Mouse (Mus musculus) spleen, adult 2 months (tissue): Measurements from ENCODE around the gene Lenep. TPM values are rescaled to one million over a fixed set of nuclear protein-coding genes. Genes with fewer than 3 reads are reported as not detected.

Experiments
- DNase-seq, 2 experiments: peaks; one replicate each; pipeline versions ENCODE4 v3.0.0 to v3.0.0-alpha.2; 2012 to 2021; ENCODE audit warnings: low spot score in 2 of 2, low read depth in 1 of 2
- H3K27ac ChIP-seq: fragments of 200-500 bp; 2 replicates; pipeline ENCODE4 v1.5.1; 2012; ENCODE audit warnings: low read length, inconsistent platforms; ENCODE audit not compliant: insufficient read depth
- H3K27me3 ChIP-seq: fragments of 200-500 bp; 2 replicates; pipeline ENCODE4 v1.6.1; 2012; ENCODE audit warnings: mild to moderate bottlenecking, moderate library complexity, low read length, inconsistent platforms; ENCODE audit not compliant: control insufficient read depth, insufficient read depth
- H3K36me3 ChIP-seq: fragments of 200-500 bp; 2 replicates; pipeline ENCODE4 v1.6.1; 2012; ENCODE audit warnings: mild to moderate bottlenecking, low read length, inconsistent platforms; ENCODE audit not compliant: control insufficient read depth, insufficient read depth
- H3K4me1 ChIP-seq: fragments of 200-500 bp; 2 replicates; pipeline ENCODE4 v1.6.1; 2011; ENCODE audit warnings: inconsistent platforms; ENCODE audit not compliant: control insufficient read depth, insufficient read depth, insufficient read length
- H3K4me3 ChIP-seq: fragments of 200-500 bp; 2 replicates; pipeline ENCODE4 v1.5.1; 2011; ENCODE audit warnings: mild to moderate bottlenecking, inconsistent platforms; ENCODE audit not compliant: insufficient read depth, insufficient read length; ENCODE audit errors: extremely low read depth
- CTCF ChIP-seq: fragments of 200-500 bp; IDR thresholded peaks from 2 replicates; pipeline ENCODE4 v1.5.1; 2011; ENCODE audit warnings: mild to moderate bottlenecking, inconsistent platforms; ENCODE audit not compliant: insufficient read depth, insufficient read length, insufficient replicate concordance; ENCODE audit errors: extremely low read depth
- POLR2A ChIP-seq: fragments of 200-500 bp; IDR thresholded peaks from 2 replicates; pipeline ENCODE4 v1.6.1; 2011; ENCODE audit warnings: low read depth, low read length, inconsistent platforms
- WGBS: fragments of 180-500 bp; shearing (Covaris S2); methylation state at CpG from one replicate; pipeline ENCODE4 v1.1.7; 2018; 5-methylcytosine and 5-hydroxymethylcytosine counted together
- polyA plus RNA-seq: library from polyadenylated mRNA; depleted of rRNA; stranded (reverse); fragments of >200 nt; gene quantifications from 2 replicates; pipeline ENCODE4 v1.2.3, GENCODE M21; 2012

Gene Lenep
- polyA plus RNA-seq, 1 experiment = 1.5 TPM

DNA sequence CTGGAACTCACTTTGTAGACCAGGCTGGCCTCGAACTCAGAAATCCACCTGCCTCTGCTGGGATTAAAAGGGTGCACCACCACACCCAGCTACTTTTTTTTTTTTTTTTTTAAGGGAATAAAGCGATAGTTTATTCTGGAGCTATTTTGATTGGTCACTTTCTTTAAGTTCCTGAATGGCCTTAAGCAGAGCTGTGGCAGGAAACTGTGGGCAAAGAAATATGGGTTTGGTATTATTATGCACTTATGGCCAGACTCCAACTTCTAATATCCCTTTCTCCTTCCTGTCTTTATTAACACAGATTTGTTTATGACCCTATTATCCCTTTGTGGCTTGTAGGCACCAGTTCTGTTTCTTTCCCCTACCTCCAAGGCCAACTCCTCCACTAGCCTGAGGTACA is 17.8 kb upstream of the Lenep start:
- no peak overlapping the region for H3K4me3 ChIP-seq
- 56% methylated on average over 2 of the region's 2 CpGs for WGBS
- no peak for DNase-seq
- H3K4me1 ChIP-seq = peaks cover 9% of the 10 kb centered on the region; the same call in 1 of the 2 replicates
- peaks cover 14% of the 10 kb centered on the region for H3K36me3 ChIP-seq
- TF ChIP-seq POLR2A (no peak), CTCF (no peak)
- 0 out of 2 replicates have a peak overlapping the region, but pooled peaks have one; percentile 59 for H3K27ac ChIP-seq
- no peaks in the 10 kb centered on the region for H3K27me3 ChIP-seq

DNA sequence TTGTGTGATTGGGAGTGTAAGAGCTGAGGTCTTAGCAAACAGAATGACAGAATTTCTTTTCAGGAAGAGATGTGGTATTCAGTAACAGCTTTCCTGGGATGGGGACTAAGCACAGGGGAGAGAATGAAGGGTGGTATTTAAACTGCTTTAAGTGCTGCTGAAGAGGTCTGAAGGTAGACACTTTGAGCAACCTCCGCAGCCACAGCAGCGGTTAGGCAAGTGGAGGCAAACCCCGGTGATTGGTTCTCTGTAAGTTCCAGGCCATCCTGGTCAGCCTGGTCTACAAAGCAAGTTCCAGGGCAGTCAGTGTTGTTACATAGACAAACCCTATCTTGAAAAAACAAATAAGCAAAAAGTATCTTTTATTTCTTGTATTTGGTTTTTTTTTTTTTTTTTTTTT is 17.4 kb upstream of the Lenep start:
- H3K27me3 ChIP-seq = no peaks in the 10 kb centered on the region
- H3K4me3 ChIP-seq = peak overlapping the region; percentile 74; the same call in 1 of the 2 replicates
- WGBS = 74% methylated on average over 3 of the region's 3 CpGs
- H3K4me1 ChIP-seq = peaks cover 9% of the 10 kb centered on the region; the same call in 1 of the 2 replicates
- H3K36me3 ChIP-seq = peaks cover 14% of the 10 kb centered on the region
- TF ChIP-seq CTCF (no peak), POLR2A (no peak)
- peak overlapping the region; percentile 75 for H3K27ac ChIP-seq
- no peak for DNase-seq

DNA sequence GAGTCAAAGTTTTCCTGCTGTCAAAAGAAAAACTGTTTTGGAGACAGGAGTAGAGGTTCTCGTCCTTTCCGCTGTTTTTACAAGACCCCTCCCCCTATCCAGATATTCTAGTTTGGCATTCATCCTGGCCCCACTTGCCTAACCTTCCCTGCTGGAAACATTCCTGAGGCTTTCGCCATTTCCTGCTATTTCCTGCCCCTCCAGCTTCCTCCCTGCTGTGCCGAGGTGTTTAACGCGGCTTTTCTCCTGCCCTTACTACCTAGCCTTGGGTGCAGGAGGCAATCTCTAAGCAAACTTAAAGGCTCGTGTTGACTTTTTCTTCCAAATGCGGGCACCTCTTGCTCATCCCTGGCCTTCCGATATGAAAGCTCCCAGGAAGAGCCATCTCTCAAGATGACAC is 17.0 kb upstream of the Lenep start:
- peak overlapping the region; percentile 75 for H3K27ac ChIP-seq
- 32% methylated on average over 9 of the region's 9 CpGs for WGBS
- H3K27me3 ChIP-seq = no peaks in the 10 kb centered on the region
- peaks cover 9% of the 10 kb centered on the region; the same call in 1 of the 2 replicates for H3K4me1 ChIP-seq
- no peak for TF ChIP-seq POLR2A
- TF ChIP-seq CTCF = no peak
- no peak for DNase-seq
- peaks cover 11% of the 10 kb centered on the region for H3K36me3 ChIP-seq
- peak overlapping the region; percentile 74; the same call in 1 of the 2 replicates for H3K4me3 ChIP-seq

DNA sequence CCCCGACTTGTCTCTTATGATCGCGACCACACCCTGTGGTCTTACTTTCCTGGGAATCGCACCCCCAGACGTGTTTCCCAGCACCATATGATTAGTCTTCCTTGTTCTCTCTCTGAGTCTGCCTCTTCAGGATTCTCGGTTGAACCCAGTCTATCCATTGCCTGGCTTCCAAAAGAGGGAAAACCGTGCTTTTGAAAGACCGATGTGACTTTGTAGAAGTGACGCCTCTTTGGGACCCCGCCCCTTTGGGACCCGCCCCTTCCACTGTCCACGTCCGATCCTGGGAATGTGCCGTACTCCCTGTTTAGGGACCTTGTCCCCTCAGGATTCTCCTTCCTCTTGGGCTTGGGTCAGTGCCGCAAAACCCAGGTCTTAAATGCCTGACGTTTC is 16.3 kb upstream of the Lenep start:
- H3K27ac ChIP-seq = peak overlapping the region; percentile 87
- DNase-seq = no peak
- WGBS = under 1% methylated on average over 16 of the region's 16 CpGs
- H3K4me3 ChIP-seq = peak overlapping the region; percentile 74
- no peaks in the 10 kb centered on the region for H3K27me3 ChIP-seq
- peaks cover 9% of the 10 kb centered on the region; the same call in 1 of the 2 replicates for H3K4me1 ChIP-seq
- H3K36me3 ChIP-seq = peaks cover 4% of the 10 kb centered on the region
- TF ChIP-seq POLR2A = no peak
- TF ChIP-seq CTCF = no peak

DNA sequence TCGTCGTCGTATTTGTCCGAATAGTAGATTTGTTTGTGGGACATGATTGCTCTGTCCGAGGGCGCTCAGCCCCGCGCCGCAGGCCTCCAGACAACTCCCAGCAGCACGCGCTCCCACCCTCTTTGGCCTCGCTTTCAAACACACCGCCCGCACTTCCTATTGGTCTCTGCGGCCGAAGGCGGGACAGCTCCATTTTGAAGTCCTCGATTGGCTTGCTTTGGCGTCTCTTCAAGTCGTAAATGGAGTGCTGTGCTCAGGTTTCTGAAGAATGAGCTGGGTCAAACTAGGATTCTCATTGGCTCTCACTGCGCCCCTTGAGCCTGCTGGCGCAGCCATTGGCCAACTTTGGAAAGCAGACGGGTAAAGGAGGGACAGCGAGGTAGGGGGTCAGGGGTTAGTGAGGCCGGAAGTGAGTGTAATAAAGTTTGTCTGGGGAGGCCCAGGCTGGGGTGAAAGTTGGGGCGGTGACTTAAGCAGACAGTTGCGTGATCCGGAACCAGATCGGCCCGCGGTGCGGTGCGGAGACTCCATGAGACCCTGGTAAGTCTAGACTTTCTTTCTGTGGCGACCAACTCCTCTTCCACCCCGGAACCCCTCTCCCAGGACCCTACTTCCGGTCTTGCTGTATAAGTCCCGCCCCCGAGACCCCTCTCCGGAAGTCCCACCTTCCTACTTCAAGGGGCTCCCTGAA is 15.7 kb upstream of the Lenep start, which contains the start of the genes Cks1b and Shc1:
Gene Cks1b (minus strand): TSS at position 214 of the 691 bp plus-strand sequence.
Gene Shc1 (plus strand): TSS at position 274 of the 691 bp plus-strand sequence.
- H3K4me1 ChIP-seq = peaks cover 9% of the 10 kb centered on the region; the same call in 1 of the 2 replicates
- H3K27me3 ChIP-seq = no peaks in the 10 kb centered on the region
- 0 out of 2 replicates have a peak, but pooled peaks have one; percentile 12 for TF ChIP-seq POLR2A
- TF ChIP-seq CTCF = no peak
- DNase-seq = peak; percentile 87 to 97
- under 1% methylated on average over 39 of the region's 39 CpGs for WGBS
- peak within 1 kb of the TSS; percentile 74 for H3K4me3 ChIP-seq
- peak within 1 kb of the TSS; percentile 87 for H3K27ac ChIP-seq
- H3K36me3 ChIP-seq = no peaks in the 10 kb centered on the region; the same call in 1 of the 2 replicates

DNA sequence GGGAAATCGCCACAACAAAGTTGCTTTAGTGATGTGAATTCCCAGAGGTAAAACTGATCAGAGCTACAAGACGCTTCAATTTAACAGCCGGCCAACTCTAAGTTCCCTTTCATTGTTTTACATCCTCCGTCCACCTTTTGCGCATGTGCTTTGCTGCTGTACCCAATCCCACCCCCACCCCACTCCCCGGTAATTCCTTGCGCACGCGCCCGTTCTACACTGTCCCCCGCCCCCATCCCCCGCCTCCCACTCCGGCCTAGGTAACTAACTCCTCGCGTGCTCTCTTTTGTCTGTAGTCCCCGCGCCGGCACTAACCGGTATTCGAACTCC is 15.2 kb upstream of the Lenep start:
- no peak for TF ChIP-seq CTCF
- no peak for TF ChIP-seq POLR2A
- peak overlapping the region; percentile 66 for H3K4me3 ChIP-seq
- H3K27ac ChIP-seq = no peak overlapping the region; the same call in 1 of the 2 replicates
- H3K36me3 ChIP-seq = no peaks in the 10 kb centered on the region; the same call in 1 of the 2 replicates
- H3K4me1 ChIP-seq = peaks cover 9% of the 10 kb centered on the region; the same call in 1 of the 2 replicates
- DNase-seq = no peak
- no peaks in the 10 kb centered on the region for H3K27me3 ChIP-seq
- WGBS = under 1% methylated on average over 20 of the region's 20 CpGs

DNA sequence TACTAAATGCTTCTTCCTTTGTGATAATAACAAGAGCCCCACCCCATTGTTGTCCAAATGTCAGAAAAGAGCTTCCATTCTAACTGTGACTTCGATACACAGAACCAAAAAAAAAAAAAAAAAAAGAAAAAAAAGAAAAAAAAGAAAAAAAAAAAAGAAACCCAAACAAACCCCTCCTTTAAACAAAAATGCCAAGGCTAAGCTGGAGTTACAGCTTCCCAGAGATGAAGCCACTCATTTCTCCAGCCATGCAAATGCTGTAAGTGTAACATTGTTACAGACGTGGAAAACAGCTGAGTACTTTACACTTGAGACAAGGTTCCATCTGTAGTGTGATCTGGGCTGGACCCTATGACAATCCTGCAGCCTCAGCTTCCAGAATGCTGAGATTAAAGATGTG is 14.5 kb upstream of the Lenep start:
- no peak overlapping the region for H3K4me3 ChIP-seq
- TF ChIP-seq CTCF (no peak), POLR2A (no peak)
- H3K4me1 ChIP-seq = peaks cover 9% of the 10 kb centered on the region; the same call in 1 of the 2 replicates
- H3K36me3 ChIP-seq = no peaks in the 10 kb centered on the region; the same call in 1 of the 2 replicates
- no peaks in the 10 kb centered on the region for H3K27me3 ChIP-seq
- DNase-seq = no peak
- 29% methylated on average over 2 of the region's 2 CpGs for WGBS
- no peak overlapping the region for H3K27ac ChIP-seq
